Mouse (Mus musculus): ENCODE measurements at regions not wholly inside any gene's neighbourhood (a gene's known extent, or its start where the extent isn't known, plus 50 kb on each side); places are given as distances from the start of the nearest gene placed in this dataset.

DNA sequence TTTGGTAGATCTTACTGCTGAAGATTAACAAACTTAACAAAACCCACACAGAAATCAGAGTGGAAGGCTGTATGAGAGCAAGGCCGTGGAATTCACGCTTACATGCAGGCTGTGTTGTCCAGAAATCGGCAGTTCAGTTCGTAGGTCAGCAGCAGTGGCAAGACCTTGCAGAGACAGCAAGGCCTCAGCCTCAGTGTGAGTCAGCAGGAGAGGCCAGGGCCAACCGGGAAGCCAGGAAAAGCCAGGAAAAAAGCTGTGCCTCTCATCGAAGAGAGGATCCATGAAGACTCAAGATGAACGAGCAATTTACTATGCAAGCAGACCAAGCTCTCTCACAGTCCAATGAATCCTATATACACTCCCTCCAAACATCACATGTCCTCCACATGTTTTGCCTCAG is 103.4 kb upstream of the 1700021F07Rik start:
- DNase-seq (ENCODE audit: low read depth, low spot score): no peak

GRCm38 (mm10) chr2:173419972-173420391 is 102.4 kb upstream of the 1700021F07Rik start:
- DNase-seq (ENCODE audit: low read depth, low spot score): no peak

DNA sequence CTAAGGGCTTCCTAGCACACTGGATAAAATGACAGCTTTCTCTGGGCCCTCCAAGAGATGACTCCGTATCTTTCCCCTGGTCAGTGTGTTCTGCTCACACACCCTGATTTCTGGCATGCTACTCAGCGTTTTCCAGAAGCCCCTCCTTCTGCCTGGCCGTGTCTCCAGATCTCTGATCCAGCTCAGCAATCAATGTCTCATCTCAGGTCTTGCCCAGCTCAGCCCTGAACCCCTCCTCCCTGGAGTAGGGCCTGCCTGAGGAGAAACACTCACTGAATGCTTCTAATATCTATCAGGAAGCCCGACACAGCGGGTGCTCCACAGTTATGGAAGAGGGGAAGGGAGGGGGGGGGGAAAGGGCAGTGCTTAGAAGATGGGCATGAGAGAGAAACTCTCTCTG is 101.9 kb upstream of the 1700021F07Rik start:
- DNase-seq (ENCODE audit: low read depth, low spot score): no peak

- no peak for DNase-seq (ENCODE audit: low read depth, low spot score)
Observed at GRCm38 (mm10) chr2:173424875-173425274, 97.5 kb upstream of the 1700021F07Rik start.

DNA sequence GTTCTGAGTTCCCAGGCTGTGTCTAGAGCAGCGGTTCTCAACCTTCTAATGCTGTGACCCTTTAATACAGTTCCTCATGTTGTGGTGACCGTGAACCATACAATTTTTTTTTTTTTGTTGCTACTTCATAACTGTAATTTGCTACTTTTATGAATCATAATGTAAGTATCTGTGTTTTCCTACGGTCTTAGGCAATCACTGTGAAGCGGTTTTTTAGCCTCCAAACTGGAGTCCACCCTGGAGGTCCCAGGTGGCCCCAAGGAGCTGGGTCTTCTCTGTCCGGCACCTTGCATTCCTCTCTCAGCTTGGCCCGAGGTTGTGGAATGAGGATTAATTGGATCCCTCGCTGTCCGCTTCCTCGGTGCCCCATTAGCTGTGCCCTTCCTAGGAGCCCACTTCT is 96.6 kb upstream of the 1700021F07Rik start:
- no peak for DNase-seq (ENCODE audit: low read depth, low spot score)

GRCm38 (mm10) chr2:173426191-173427065 is 96.0 kb upstream of the 1700021F07Rik start:
- no peak for DNase-seq (ENCODE audit: low read depth, low spot score)

GRCm38 (mm10) chr2:173427888-173428450 is 94.4 kb upstream of the 1700021F07Rik start:
- no peak for DNase-seq (ENCODE audit: low read depth, low spot score)

- no peak for DNase-seq (ENCODE audit: low read depth, low spot score)
Observed at GRCm38 (mm10) chr2:173431841-173432240, 90.5 kb upstream of the 1700021F07Rik start.

- DNase-seq (ENCODE audit: low read depth, low spot score): no peak
Observed at GRCm38 (mm10) chr2:173432258-173432657, 90.1 kb upstream of the 1700021F07Rik start.

GRCm38 (mm10) chr2:173432886-173433624 is 89.3 kb upstream of the 1700021F07Rik start:
- DNase-seq (ENCODE audit: low read depth, low spot score): no peak

DNA sequence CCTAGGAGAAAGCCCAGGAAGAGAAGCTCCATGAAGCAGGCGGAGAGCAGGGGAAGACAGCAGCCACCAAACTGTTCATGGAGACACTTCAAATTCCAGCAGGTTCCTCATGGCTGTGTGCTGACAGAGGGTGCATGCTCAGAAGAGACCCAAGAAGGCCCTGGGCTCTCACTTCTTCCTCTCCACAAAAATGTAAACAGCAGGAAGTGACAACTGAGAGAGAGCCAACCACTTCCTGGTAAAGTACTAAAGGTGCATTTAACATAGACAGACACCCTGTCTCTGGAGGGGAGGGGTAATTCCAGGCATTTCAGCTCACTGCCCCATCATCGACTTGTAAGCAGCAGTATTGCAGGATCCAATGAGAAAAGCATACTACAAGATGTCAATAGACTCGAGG is 85.8 kb upstream of the 1700021F07Rik start:
- DNase-seq (ENCODE audit: low read depth, low spot score): no peak

DNA sequence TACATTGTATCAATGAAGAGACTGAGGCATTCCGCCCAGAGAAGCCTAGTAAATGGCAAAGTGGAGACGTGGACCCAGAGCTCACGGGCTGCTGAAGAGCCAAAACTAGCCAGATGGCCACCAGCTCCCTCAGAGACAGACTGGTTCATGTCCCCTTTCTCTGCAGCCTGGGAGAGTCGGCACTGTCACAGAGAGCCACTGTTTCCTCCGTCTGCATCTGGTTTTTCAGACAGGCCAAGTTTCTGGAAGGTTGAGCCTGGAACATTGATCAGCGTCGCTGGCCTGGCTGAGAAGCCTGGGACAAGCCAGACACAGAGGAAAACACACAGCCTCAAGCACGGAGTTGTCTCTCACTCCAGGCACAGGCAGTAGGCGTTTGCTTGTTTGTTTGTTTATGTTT is 83.4 kb upstream of the 1700021F07Rik start:
- DNase-seq (ENCODE audit: low read depth, low spot score): no peak

GRCm38 (mm10) chr2:173442056-173442455 is 80.3 kb upstream of the 1700021F07Rik start:
- no peak for DNase-seq (ENCODE audit: low read depth, low spot score)

GRCm38 (mm10) chr2:173443262-173443661 is 79.1 kb upstream of the 1700021F07Rik start:
- no peak for DNase-seq (ENCODE audit: low read depth, low spot score)

DNA sequence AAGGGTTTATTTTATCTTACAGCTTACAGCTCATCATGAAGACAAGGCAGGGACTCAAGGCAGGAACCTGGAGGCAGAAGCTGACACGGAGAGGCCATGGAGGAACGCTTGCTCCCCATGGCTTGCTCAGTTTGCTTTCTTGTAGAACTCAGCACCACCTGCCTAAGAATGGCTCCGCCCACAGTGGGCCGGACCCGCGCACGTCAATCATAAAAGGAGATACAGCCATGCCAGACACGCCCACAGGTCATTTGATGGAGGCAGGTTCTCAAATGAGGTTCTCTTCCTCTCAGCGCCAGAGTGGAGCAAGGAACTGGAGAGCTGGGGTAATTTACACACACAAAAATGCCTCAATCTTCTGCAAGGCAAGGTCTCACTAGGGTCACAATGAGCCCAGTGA is 78.0 kb upstream of the 1700021F07Rik start:
- DNase-seq (ENCODE audit: low read depth, low spot score): peak; percentile 42

- DNase-seq (ENCODE audit: low read depth, low spot score): no peak
Observed at GRCm38 (mm10) chr2:173445039-173445438, 77.3 kb upstream of the 1700021F07Rik start.

DNA sequence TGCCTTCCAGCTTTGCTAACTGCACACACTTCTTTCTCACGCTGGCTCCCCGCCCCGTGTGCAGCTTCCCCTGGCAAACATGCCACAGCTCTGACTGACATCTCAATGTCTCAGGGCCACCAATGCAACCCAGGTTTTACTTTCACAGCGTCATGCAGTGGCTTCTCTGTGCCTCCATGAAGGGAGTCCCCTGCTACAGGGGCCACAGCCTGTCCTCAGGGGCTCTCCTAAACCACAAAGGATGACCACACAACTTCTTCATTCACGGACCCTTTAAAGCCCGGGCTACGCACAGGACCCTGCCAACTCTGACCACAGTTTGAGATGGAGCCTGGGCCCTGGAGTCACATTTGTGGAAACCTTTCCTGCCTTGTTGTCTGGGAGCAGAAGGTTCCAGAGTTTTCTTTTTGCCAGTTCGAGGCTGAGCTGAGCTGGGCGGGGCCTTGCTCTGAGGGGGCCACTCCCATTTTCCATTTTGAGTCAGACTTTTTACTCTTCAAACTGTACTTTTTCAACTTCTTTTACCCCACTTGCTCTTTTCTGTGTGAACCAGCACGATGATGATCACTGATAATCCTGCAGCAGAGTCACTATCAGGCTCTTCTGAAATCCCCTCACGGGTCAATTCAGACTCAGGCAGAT is 73.7 kb upstream of the 1700021F07Rik start:
- DNase-seq (ENCODE audit: low read depth, low spot score): no peak

DNA sequence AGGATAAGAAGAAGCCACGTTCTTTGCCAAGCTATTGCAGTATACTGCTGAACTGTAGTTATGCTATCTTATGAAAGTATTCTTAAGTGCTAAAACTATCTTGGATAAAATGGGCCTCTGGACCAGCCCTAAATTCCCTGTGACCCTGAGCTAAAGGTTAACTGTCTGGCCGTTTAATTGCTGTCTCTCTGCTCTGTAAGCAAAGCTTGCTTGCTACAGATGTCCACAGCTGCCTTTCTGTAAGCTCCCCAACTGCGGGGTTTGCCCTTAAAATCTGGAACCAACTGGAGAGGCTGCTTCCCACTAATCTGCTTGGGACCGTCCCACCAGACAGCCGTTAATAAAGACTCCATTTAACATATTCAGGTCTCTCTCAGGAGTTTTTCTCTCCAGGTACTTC is 73.2 kb upstream of the 1700021F07Rik start:
- no peak for DNase-seq (ENCODE audit: low read depth, low spot score)

- DNase-seq (ENCODE audit: low read depth, low spot score): no peak
Observed at GRCm38 (mm10) chr2:173451993-173452481, 70.3 kb upstream of the 1700021F07Rik start.

GRCm38 (mm10) chr2:173452800-173453199 is 69.6 kb upstream of the 1700021F07Rik start:
- DNase-seq (ENCODE audit: low read depth, low spot score): no peak

GRCm38 (mm10) chr2:173453569-173454405 is 68.6 kb upstream of the 1700021F07Rik start:
- DNase-seq (ENCODE audit: low read depth, low spot score): peak; percentile 78
